8 mouse cellular contexts compared by ENCODE assay signal in the genomic region with DNA sequence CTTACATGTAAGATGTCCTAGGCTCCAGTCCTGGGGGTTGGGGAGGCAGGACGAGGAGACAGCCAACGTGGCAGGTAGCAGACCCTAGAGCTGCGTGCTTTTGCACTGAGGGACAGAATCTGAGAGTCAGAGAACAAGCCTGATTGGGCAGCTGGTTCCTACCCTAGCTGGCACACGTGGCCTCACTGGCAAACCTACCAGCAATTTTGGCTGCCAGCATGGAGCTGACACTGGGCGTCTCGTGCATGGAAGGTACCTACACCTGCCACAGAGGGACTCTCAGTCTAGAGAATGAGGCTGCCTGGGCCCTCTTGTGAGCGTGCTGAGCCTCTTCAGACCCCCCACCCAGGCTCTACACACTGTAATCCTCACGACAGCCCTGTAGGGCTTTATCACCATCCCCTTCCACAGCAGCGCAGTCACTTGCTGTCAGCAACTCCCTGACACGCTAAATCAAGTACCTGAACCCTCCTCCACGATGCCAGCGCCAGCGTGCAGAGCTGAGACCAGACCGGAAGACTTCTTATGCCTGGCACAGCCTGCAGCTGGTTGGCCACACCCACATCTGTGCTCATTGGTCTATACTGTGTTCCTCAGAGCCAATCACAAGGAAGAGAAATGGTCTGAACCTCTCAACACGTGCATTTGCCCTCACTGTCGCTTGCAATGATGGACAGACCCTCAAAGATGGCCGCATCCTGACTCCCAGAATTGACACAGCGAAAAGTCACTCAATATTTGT. TPM values are rescaled to one million over a fixed set of nuclear protein-coding genes. Genes with fewer than 3 reads are reported as not detected.
DNase-seq lines count a peak whose midpoint lies in the region; ATAC-seq and TF ChIP-seq lines count a peak whose summit lies in the region.

No protein-coding gene starts in this region.

- no peak for TF ChIP-seq CTCF in kidney, adult 2 months (conservative IDR thresholded peaks at IDR 0.05; ENCODE audit: insufficient read depth, insufficient read length, low read depth, low read length)

- H3K4me3 ChIP-seq in heart, embryonic 16.5 days (ENCODE audit: low read length), result 0 out of 2 replicates have a peak overlapping the region, but pooled peaks have one; percentile 1
- H3K4me3 ChIP-seq in forebrain, embryonic 16.5 days (replicated peaks; ENCODE audit: low read length), result peak overlapping the region; percentile 23
- no peak overlapping the region for H3K4me3 ChIP-seq in neural tube, embryonic 12.5 days
- H3K4me3 ChIP-seq in kidney, adult 2 months (ENCODE audit: insufficient read depth, low read depth, low read length), result no peak overlapping the region

- peaks cover 7% of the 10 kb centered on the region for H3K4me1 ChIP-seq in heart, embryonic 16.5 days (ENCODE audit: control insufficient read depth, insufficient read depth, low read length)
- H3K4me1 ChIP-seq in forebrain, embryonic 16.5 days (replicated peaks; ENCODE audit: control insufficient read depth, insufficient read depth, low read length), result peaks cover 6% of the 10 kb centered on the region; the same call in 1 of the 2 replicates
- peaks cover 8% of the 10 kb centered on the region; the same call in 1 of the 2 replicates for H3K4me1 ChIP-seq in neural tube, embryonic 12.5 days
- no peaks in the 10 kb centered on the region for H3K4me1 ChIP-seq in kidney, adult 2 months (ENCODE audit: control insufficient read depth, insufficient read depth, low read length)

- H3K9me3 ChIP-seq in heart, embryonic 16.5 days (replicated peaks; ENCODE audit: control insufficient read depth, low read length), result no peaks in the 10 kb centered on the region
- no peaks in the 10 kb centered on the region for H3K9me3 ChIP-seq in forebrain, embryonic 16.5 days (ENCODE audit: control insufficient read depth, low read length)
- no peaks in the 10 kb centered on the region for H3K9me3 ChIP-seq in neural tube, embryonic 12.5 days

- no peak for DNase-seq in heart, postnatal 10 days
- DNase-seq in left cerebral cortex, postnatal 25 days (ENCODE audit: low spot score in 2 of 2), result peak; percentile 69
- no peak for DNase-seq in urinary bladder, postnatal 14 days (ENCODE audit: low spot score)
- no peak for DNase-seq in kidney, adult 2 months

- no peaks in the 10 kb centered on the region for H3K36me3 ChIP-seq in heart, embryonic 16.5 days (ENCODE audit: control insufficient read depth, insufficient read depth)
- H3K36me3 ChIP-seq in forebrain, embryonic 16.5 days (ENCODE audit: control insufficient read depth, insufficient read depth), result no peaks in the 10 kb centered on the region
- no peaks in the 10 kb centered on the region for H3K36me3 ChIP-seq in neural tube, embryonic 12.5 days
- no peaks in the 10 kb centered on the region for H3K36me3 ChIP-seq in kidney, adult 2 months (ENCODE audit: control insufficient read depth, insufficient read depth, low read length)

- intact Hi-C loops in heart, postnatal 10 days (cut with DNase I), result no loop called here
- intact Hi-C loops in left cerebral cortex, postnatal 25 days (cut with DNase I), result no loop called here

- TF ChIP-seq POLR2A in kidney, adult 2 months (IDR thresholded peaks at IDR 0.05; ENCODE audit: low read depth, low read length), result no peak

- peak overlapping the region; percentile 22 for H3K4me2 ChIP-seq in heart, embryonic 16.5 days (ENCODE audit: low read depth, low read length)
- H3K4me2 ChIP-seq in forebrain, embryonic 16.5 days (ENCODE audit: low read length), result peak overlapping the region; percentile 45
- H3K4me2 ChIP-seq in neural tube, embryonic 12.5 days (replicated peaks), result peak overlapping the region; percentile 44

- peak; percentile 83 for ATAC-seq in heart, embryonic 16.5 days (replicated peaks; ENCODE audit: extremely low read depth, insufficient read depth, low FRiP score)
- ATAC-seq in cerebellum, adult (ENCODE audit: insufficient number of reproducible peaks, low FRiP score, low TSS enrichment), result peak; percentile 69
- ATAC-seq in forebrain, embryonic 16.5 days, result peak; percentile 97
- ATAC-seq in neural tube, embryonic 12.5 days (ENCODE audit: low FRiP score, low read depth), result peak; percentile 86

- no peak overlapping the region for H3K9ac ChIP-seq in heart, embryonic 16.5 days (ENCODE audit: low read length)
- peak overlapping the region; percentile 10; the same call in 1 of the 2 replicates for H3K9ac ChIP-seq in forebrain, embryonic 16.5 days (replicated peaks; ENCODE audit: low read depth, low read length)
- H3K9ac ChIP-seq in neural tube, embryonic 12.5 days, result no peak overlapping the region

- WGBS in heart, embryonic 16.5 days, result 34% methylated on average over 18 of the region's 18 CpGs
- WGBS in forebrain, embryonic 16.5 days, result 40% methylated on average over 18 of the region's 18 CpGs
- 57% methylated on average over 18 of the region's 18 CpGs for WGBS in neural tube, embryonic 12.5 days
- 46% methylated on average over 18 of the region's 18 CpGs for WGBS in kidney, adult 2 months

- peaks cover 8% of the 10 kb centered on the region for H3K27me3 ChIP-seq in heart, embryonic 16.5 days (ENCODE audit: control insufficient read depth, insufficient read depth, low read length)
- no peaks in the 10 kb centered on the region for H3K27me3 ChIP-seq in forebrain, embryonic 16.5 days (replicated peaks; ENCODE audit: control insufficient read depth, insufficient read depth, low read length)
- no peaks in the 10 kb centered on the region for H3K27me3 ChIP-seq in neural tube, embryonic 12.5 days (replicated peaks)
- H3K27me3 ChIP-seq in kidney, adult 2 months (replicated peaks; ENCODE audit: control insufficient read depth, insufficient read depth, low read length), result no peaks in the 10 kb centered on the region

- H3K27ac ChIP-seq in heart, embryonic 16.5 days (ENCODE audit: low read length), result no peak overlapping the region
- no peak overlapping the region for H3K27ac ChIP-seq in forebrain, embryonic 16.5 days (ENCODE audit: low read length)
- H3K27ac ChIP-seq in neural tube, embryonic 12.5 days, result no peak overlapping the region
- H3K27ac ChIP-seq in kidney, adult 2 months (ENCODE audit: insufficient read depth, low read depth, low read length), result no peak overlapping the region

RNA-seq across cellular contexts. Expression of a gene that starts 6.9 kb away (rescaled TPM):
- 3.1 and 3.4 TPM in 2 replicates for polyA plus RNA-seq in heart, embryonic 16.5 days (2015; fragmentation: Nextera tagmentation; extraction: Ambion mirVana)
- total RNA-seq in heart, postnatal 10 days (2021), result 10 to 100 TPM; 20.8 to 22.5 TPM
- 2.3 and 2.7 TPM in 2 replicates for polyA plus RNA-seq in forebrain, embryonic 16.5 days (2015; fragmentation: Nextera tagmentation; extraction: Ambion mirVana)
- 1 to 10 TPM; 3.8 to 4.5 TPM for total RNA-seq in left cerebral cortex, postnatal 25 days (2021)
- polyA plus RNA-seq in neural tube, embryonic 12.5 days (2016; fragmentation: Nextera tagmentation; extraction: Ambion mirVana), result 2.2 and 2.3 TPM in 2 replicates
- polyA plus RNA-seq in kidney, adult 2 months (2012; rRNA removed), result 18.2 and 19.4 TPM in 2 replicates

Comparison
In these comparisons a context has a peak if more than half of its experiments do, and no peak if none do; other contexts are left out.
1. H3K4me3 ChIP-seq: peak in heart, embryonic 16.5 days (single experiment) and forebrain, embryonic 16.5 days (single experiment); none in neural tube, embryonic 12.5 days (single experiment) and kidney, adult 2 months (single experiment).
2. DNase-seq: peak in left cerebral cortex, postnatal 25 days (2 of 2); none in heart, postnatal 10 days (0 of 2), urinary bladder, postnatal 14 days (single experiment) and kidney, adult 2 months (single experiment).
3. Peak in every context shown above with its lines, with median percentiles within 50 percentile points of each other: ATAC-seq and H3K4me2 ChIP-seq.